Mouse (Mus musculus) erythroid progenitor cell, adult 5-6 weeks (primary cell): ENCODE measurements around the gene Ptpn11. TPM values are rescaled to one million over a fixed set of nuclear protein-coding genes. Genes with fewer than 3 reads are reported as not detected.
A peak's percentile ranks its signal among the peaks of the same experiment; 100 is the strongest.
"Not testable (repeated sequence)": the region's sequence is repeated elsewhere in the genome, so short reads cannot be mapped to it uniquely, and the experiment has no call there.

Experiments
- ATAC-seq: replicated peaks from 2 replicates; pipeline ENCODE4 v1.8.0; 2016; ENCODE audit warnings: moderate number of reproducible peaks, mild to moderate bottlenecking, moderate TSS enrichment, inconsistent platforms; ENCODE audit not compliant: poor library complexity, low FRiP score, severe bottlenecking
- total RNA-seq, 2 experiments: library from RNA; stranded (forward) in 1 of 2; stranded (reverse) in 1 of 2; fragments of 150-400 nt in 1 of 2; fragments of 186-747, 209-891 nt in 1 of 2; gene quantifications; 2 replicates each; pipeline versions ENCODE4 v1.2.3 to v1.2.4; 2015 to 2017; ENCODE audit warnings: low replicate concordance in 2 of 2

The Ptpn11 gene
- total RNA-seq (2015; ENCODE audit: low replicate concordance) (19.3 and 20.9 TPM in 2 replicates), total RNA-seq (2017; ENCODE audit: low replicate concordance) (36.9 and 44.9 TPM in 2 replicates)

DNA sequence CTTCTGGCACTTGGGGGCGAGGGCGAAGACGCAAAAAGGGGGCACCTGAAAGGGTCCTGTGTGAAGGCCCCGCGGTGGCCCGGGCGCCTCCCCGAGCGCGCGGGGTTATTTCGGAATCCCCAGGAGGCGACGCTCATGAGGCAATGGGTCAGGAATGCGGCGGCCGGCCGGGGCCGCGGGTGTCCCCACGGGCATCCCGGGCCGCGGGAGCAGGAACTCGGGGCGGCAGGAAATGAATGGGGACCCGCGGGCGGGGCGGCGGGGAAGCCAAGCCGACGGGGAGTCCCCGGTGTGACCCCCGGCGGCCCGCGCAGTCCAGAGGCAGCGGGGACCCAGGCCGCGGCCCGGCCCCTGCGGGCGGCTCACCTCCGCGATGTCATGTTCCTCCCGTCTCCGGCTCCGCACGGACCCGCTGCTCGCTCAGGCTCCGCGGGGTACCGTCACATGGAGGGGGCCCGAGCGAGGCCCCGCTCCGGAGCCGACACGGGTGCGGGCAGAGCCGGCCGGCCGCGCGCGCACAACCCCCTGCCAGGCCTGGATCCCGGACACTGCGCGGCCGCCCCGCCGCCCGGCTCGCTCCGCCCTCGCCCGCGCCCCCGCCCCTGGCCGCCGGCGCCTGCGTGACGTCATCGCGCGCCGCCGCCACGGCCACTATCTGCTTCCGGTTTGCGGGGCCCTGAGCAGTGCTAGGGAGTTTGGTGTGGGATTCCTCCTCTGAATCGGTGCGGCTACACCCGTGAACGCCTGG lies at the start of gene Ptpn11:
Gene Ptpn11 (minus strand): TSS at position 562 of the 748 bp plus-strand sequence.
- ATAC-seq: peak; percentile 84

DNA sequence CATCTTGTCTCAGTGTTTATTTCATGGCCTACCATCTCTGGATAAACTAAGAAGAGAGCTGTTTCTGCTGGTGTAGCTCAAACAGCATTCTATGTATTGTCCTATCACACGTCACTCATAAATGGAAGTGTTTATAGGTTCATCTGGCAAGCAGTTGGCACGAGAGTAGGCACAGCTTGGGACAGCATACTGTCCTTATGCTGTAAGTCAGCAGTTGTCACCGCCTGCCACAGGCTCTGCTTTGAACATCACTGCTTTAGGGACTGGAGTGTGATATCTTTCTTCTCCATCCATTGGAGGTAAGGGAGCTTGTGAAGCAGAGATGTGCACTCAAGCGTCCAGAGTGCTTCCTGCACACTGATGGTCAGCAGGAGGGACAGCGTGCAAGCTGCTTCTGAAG lies 48.6 kb upstream of the Ptpn11 start:
- no peak for ATAC-seq

DNA sequence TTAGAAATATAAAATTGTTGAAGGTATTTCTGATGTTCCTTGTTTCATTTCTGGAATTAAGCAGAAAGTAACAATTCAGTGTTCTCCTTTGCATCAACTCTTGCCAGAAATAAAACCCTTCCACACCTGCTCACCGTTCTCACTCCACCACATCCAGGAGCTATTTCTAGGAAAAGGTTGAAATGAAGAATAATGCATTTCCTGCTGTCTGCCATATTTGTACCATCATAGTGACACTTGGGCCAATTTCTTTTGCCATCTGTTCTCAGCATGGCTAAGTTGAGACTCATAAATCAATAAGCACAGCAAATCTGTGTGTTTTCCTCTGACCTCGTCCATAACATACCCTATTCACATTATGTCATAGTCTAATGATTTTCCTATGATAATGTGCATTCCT lies 47.0 kb upstream of the Ptpn11 start:
- ATAC-seq: no peak

DNA sequence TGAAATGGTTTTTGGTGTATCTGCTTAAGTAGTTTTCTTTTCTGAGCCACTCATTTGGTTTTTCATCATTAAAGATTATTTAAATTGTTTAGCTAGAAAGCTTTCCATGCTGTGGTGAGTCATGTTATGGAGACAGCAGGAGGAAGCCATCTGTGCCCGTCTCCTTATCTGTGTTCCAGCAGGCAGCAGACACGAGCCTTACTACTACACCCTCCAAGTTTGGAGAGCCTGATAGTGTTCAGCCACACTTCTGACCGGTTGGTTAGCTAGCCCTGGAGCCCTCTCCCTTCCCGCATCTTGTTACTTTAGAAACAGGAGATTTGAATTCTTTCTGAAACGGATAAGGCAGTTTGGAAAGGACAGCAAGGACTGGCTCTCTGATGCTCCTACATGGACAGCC lies 45.0 kb upstream of the Ptpn11 start:
- peak; percentile 90 for ATAC-seq

DNA sequence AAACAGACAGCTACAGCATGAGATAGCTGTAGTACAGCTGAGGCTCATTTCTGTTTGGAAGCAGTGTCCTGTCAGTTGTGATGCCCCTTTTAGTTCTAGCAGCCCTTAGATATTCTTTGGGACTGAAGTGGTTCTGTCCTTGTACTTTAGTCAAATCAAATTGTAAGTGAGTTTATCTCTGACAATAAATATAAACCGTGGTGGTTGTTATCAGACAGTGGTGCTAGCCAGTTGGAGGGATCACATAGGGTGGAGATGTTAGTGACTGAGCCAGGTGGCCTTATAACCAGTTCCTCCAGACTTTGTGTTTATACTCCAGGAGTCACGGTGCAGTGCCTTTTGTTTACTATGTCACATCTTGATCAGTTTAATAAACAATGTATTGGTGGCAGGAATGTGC lies 42.5 kb upstream of the Ptpn11 start:
- ATAC-seq: peak; percentile 44

DNA sequence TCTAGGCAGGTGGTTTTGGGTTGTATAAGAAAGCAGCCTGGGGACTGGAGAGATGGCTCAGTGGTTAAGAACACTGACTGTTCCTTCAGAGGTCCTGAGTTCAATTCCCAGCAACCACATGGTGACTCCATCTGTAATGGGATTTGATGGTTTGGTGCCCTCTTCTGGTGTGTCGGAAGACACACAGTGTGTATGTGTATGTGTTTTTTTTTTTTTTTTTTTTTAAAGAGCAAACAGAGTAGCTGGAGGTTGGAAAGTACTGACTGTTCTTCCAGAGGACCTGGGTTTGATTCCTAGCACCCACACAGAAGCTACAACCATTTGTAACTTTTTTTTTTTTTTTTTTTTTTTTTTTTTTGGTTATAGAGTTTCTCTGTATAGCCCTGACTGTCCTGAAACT lies 41.6 kb upstream of the Ptpn11 start:
- ATAC-seq: no peak

DNA sequence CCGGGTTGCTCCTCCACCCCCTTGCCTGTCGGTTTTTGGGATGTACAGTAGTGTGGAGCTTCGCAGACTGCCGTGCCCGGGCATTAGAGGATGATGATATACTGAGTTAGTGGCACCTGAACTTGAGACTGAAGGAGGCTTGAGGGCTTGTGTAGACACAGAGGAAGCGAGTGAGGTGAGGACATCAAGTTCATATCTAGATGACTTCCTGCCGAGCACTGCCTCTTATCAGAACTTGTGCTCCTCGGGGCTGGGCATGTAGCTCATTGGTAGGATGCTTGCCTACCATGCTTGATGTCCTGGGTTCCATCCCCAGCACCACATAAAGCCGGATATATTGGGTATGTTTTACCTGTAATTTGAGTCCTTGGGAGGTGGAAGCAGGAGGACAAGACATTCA lies 39.6 kb upstream of the Ptpn11 start:
- ATAC-seq: peak; percentile 67

DNA sequence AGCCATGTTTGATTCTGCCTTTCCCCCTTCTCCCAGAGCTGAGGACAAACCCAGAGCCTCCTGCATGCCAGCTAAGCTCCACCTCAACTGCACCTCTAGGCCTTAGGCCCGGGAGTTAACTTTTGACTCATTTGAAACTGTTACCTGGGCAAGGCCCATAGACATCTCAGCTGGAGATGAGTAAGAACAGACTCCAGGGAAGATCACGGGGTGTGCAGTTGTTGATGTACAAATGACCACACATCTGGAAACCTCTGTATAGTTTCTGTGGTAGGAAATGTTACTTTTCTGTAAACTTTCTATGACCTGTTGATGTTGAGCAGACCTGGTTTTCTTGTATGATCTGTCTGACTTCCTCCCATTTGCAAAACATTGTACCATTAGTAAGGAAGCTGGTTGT lies 38.0 kb upstream of the Ptpn11 start:
- no peak for ATAC-seq

DNA sequence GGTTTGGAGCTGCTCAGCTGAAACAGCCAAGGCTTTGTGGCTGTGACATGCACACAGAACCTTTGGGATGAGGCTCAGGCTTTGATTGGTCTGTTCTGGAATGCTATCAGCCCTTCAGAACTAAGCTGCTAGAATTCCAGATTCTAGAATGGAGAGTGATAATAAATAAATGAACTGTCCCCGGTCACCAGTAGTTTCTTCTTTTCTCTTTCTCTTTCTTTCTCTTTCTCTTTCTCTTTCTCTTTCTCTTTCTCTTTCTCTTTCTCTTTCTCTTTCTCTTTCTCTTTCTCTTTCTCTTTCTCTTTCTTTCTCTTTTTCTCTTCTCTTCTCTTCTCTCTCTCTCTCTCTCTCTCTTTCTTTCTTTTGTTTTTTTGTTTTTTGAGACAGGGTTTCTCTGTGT lies 36.1 kb upstream of the Ptpn11 start:
- not testable (repeated sequence) for ATAC-seq

DNA sequence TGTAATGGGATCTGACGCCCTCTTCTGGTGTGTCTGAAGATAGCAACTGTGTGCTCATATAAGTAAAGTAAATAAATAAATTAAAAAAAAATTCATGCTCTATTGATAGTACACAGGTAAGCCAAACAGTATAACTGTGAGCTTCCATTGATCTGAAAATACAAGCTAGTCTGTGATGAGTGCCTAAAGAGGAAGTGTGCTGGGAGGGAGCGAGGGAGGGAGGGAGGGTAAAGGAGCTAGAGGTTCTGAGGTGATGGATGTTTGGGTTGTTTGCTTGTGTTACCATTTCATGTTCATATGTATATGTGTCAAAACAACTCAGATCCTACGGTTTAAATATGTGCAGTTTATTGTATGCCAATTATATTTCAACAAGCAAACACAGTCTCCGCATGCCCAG lies 35.6 kb upstream of the Ptpn11 start:
- ATAC-seq: no peak

DNA sequence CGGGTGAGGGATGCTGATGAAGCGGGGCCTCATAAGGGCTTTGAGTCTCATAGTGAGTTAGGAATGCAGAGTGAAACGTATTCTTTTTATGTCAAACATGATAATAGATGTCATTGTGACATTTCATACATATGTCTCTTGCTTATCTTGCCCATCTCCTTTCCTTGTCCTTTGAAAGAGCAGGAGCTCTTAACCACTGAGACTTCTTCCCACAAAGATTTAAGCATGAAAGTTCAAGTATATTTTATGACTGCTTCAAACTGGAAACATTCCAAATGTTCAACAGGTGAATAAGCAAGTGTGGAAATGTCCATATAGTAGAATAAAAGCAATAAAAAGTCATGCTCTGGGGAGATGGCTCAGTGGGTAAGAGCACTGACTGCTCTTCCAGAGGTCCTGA lies 35.2 kb upstream of the Ptpn11 start:
- no peak for ATAC-seq

DNA sequence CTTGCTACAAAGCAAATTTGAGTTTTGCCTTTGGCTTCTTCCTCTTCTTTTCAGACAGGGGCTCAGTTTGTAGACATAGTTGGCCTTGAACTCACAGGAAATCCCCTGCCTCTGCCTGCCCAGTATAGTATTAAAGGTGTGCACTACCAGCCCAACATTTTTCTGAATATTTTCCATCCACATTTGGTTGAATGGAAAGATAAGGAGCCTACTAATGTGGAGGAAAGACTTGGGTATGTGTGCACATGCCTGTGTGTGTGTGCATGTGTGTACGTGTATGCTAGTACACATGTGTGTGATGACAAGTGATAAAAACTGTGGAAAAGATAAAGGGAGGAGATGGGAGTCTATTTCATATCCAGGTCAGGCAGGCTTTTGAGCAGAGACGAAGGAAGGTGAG lies 34.7 kb upstream of the Ptpn11 start:
- ATAC-seq: no peak

DNA sequence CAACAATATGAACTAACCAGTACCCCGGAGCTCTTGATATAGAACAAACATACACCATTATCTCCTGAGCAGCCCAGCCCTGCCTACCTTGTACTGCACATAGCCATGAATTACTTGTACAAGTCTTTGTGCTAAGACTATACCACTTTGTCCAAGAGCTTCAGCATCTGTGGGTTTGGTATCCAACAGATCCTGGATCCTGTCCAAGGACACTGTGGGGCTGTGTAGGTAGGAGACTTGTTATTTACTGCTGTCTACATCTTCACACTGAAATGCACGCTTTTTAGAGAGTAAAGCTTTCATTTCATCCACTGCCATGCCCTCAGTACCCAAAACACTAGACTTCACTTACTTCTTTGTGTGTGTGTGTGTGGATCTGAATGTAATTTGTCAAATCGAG lies 33.7 kb upstream of the Ptpn11 start:
- ATAC-seq: no peak

DNA sequence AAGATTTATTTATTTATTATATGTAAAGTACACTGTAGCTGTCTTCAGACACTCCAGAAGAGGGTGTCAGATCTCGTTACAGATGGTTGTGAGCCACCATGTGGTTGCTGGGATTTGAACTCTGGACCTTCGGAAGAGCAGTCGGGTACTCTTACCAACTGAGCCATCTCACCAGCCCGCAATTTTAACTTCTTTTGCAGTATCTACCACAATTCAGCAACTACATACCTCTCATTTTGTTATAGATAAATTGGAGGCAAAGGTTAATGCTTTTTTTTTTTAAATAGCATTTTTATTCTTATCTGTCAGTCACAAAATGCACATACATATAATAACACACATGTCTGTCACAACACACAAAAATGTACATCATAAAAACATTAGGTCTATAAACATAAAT lies 32.8 kb upstream of the Ptpn11 start:
- not testable (repeated sequence) for ATAC-seq

DNA sequence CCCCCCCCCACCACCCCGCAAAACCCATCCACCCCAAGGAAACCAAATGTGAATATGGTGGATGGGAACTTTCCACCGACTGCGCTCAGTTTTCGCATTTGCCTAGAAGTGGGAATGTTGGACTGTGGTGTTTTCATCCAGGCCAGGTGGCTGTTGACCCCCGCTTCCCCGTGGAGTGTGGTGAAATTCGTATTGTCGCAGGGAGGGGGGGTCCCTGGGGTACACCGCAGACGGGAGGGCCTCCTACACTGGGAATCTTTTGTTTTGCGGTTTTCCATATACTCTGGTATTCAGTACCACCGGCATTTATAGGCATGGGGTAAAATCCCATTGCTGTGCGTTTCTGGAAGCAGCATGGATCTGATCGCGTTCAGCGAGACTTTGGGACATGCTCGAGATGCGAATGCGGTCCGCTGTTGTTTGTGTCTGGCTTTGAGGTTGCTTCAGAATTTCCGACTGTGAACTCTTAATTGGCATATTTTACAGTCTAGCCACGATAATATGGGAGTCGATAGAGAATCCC lies 30.2 kb upstream of the Ptpn11 start:
- no peak for ATAC-seq

DNA sequence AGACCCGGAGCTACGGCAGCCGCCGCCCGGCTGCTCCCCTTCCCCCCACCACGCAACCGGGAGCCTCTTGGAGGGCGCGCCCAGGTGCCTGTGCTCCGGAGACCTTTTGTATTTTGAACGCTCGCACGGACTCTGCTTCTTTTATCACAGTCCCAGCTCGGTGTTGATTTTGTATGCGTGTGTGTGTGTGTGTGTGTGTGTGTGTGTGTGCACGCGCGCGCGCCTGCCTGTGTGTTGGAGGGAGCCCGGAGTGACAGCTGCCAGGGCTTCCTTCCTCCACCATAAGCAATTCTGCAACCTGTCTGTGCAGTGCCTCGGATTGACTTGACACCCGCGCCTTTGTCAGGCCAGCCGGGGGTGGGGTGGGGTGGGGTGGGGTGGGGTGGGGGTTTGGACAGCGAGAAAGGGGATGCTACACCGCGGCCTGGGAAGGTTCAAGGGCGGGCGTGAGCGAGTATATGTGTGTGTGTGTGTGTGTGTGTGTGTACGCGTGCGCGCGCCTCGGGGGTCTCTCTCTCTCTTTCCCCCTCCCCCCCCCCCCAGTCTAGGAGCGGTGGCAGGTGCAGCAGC lies 29.6 kb upstream of the Ptpn11 start:
- ATAC-seq: no peak; the same call in 1 of the 2 replicates

DNA sequence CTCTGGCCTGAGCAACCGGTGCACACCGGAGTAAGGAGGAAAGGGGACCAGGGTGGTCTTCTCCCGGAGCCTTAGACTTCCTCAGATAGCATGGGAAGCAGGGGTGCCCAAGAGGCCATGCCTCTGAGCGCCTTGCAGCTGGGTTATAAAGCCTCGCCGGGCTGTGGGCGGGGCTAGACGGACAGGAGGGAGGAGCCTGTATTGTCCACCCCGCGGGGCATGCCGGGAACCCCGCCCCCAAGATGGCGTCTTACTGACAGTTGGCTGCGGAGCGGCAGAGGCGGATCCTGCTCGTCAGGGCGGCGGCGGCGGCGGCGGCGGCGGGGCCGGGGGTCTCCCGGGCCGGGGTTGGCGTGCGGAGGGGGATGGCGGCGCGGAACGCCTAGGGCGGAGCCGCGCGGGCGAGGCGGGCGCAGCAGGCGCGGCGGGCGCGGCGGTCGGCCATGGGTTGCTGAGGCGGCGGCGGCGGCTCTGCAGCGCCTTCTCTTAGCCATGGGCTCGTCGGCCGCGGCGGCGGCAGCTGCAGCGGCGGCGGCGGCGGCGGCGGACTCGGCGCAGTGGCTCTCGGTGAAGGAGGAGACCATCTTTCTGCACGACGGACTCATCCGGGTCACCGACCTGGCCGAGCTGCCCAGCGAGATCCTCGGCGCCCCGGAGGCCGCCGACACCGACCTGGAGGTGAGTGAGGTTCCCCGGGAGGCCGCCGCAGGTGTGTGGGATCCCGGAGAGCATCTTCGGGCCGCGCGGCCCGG lies 29.0 kb upstream of the Ptpn11 start, which contains the start of gene Hectd4:
Gene Hectd4 (plus strand): TSS at position 240 of the 752 bp plus-strand sequence.
- peak; percentile 67 for ATAC-seq

DNA sequence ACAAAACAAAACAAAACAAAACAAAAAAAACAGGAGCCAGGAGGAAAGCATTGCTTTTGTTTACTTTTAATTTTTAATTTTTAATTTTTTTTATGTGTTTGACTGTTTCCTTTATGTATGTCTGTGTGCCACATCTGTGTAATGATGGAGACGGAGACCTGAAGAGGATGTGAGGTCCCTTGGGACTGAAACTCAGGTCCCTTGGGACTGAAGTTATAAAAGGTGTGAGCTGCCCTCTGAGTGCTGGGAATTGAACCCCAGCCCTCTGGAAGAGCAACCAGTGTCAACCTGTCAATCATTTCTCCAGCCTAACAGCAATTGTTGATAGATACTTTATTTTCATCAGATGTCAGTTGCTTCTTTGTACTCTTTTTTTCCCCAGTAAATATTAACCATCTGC lies 28.0 kb upstream of the Ptpn11 start:
- ATAC-seq: no peak

DNA sequence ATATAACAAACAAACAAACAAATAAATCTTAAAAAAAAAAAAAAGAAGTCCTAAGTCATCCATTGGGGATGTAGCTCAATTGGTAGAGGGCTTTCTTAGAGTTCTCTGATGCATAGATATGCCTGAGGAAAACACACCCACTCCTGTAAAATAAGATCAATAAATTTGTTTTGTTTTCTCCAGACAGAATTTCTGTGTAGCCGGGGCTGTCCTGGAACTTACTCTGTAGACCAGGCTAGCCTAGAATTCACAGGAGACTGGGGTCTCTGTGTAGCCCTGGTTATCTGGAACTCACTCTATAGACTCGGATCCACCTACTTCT lies 26.1 kb upstream of the Ptpn11 start:
- no peak for ATAC-seq

DNA sequence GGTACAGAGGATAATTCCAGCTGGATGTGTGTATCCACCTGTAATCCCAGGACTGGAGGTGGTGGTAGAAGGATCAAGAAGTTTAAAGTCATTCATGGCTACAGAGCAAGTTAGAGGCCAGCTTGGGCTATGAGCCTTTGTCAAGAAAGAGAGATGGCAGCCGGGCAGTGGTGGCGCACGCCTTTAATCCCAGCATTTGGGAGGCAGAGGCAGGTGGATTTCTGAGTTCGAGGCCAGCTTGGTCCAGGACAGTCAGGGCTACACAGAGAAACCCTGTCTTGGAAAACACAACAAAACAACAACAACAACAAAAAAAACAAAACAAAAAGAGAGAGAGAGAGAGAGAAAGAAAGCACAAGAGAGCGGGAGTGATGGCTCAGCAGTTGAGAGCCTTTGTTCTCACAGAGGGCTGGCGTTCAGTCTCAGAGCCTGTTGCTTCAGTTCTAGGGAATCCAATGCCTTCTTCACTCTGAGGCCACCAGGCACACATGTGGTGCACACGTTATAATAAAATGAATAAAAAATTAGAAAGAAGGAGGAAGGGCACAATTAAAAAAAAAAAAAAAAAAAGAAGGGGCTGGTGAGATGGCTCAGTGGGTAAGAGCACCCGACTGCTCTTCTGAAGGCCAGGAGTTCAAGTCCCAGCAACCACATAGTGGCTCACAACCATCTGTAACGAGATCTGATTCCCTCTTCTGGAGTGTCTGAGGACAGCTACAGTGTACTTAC lies 25.6 kb upstream of the Ptpn11 start:
- not testable (repeated sequence) for ATAC-seq
